Mouse (Mus musculus): ENCODE measurements around the gene Foxd3.
"Not testable (repeated sequence)": the region's sequence is repeated elsewhere in the genome, so short reads cannot be mapped to it uniquely, and the experiment has no call there.

Foxd3 gene

GRCm38 (mm10) chr4:99655937-99656604 is at the start of gene Foxd3:
Gene Foxd3 (plus strand): TSS chr4:99656299.
- DNase-seq (ENCODE audit: low read depth, low spot score) = no peak

- no peak for DNase-seq (ENCODE audit: low read depth, low spot score)
Measured at GRCm38 (mm10) chr4:99612156-99612555, 43.9 kb upstream of the Foxd3 start.

- DNase-seq (ENCODE audit: low read depth, low spot score) = peak; percentile 4
Measured at GRCm38 (mm10) chr4:99612609-99613350, 43.3 kb upstream of the Foxd3 start.

DNA sequence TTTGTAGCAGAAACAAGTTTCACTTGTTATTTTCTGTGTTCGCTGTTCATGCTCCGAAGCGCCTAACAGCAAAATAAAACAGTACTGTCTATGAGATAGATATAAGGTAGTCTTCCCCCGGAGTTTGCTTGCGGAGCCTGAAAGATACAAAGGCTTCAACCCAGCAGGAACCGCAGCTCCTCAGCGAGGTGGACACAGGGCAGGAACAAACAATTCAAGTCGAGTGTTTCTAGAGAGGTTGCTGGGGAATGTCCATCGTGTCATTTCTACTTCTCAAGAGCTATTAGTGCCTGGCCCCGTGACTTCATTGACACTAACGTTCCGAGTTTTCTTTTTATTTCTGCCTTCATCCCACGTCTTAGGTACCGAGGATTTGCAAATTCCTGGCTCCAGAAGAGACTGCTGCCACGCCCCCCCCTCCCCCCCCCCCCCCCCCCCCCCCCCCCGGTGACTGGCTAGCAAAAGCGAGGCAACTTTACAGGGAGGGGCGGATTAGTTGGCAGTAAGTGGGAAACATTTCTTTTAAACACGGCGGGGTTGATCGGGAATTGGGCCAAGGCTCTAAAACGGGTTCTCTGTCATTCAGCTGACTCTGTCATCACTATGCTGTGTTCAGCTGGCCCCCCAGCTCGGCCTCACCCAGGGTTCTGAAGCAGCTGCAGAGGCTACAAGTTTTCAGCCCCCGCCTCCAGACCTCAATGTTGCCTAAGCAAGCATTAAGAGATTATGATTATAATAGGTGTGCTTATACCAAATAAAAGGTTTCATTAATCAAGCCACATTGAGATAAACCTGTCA is 29.9 kb upstream of the Foxd3 start:
- DNase-seq (ENCODE audit: low read depth, low spot score) = no peak

- no peak for DNase-seq (ENCODE audit: low read depth, low spot score)
Measured at GRCm38 (mm10) chr4:99627057-99627456, 29.0 kb upstream of the Foxd3 start.

- no peak for DNase-seq (ENCODE audit: low read depth, low spot score)
Measured at GRCm38 (mm10) chr4:99636038-99636437, 20.1 kb upstream of the Foxd3 start.

- no peak for DNase-seq (ENCODE audit: low read depth, low spot score)
Measured at GRCm38 (mm10) chr4:99636711-99637110, 19.4 kb upstream of the Foxd3 start.

DNA sequence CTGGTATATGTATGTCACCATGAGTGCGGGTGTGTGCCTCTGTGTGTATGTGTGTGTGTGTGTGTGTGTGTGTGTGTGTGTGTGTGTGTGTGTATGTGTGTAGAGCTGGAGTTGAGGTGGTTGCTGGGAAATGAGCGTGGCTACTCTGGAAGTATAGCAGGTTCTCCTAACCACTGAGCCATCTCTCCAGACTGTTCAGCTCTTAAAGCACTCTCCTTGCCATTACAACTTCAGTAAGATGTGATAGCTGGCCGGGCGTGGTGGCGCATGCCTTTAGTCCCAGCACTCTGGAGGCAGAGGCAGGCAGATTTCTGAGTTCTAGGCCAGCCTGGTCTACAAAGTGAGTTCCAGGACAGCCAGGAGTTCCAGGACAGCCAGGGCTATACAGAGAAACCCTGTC is 15.5 kb upstream of the Foxd3 start:
- DNase-seq (ENCODE audit: low read depth, low spot score) = not testable (repeated sequence)

- no peak for DNase-seq (ENCODE audit: low read depth, low spot score)
Measured at GRCm38 (mm10) chr4:99641920-99642319, 14.2 kb upstream of the Foxd3 start.

DNA sequence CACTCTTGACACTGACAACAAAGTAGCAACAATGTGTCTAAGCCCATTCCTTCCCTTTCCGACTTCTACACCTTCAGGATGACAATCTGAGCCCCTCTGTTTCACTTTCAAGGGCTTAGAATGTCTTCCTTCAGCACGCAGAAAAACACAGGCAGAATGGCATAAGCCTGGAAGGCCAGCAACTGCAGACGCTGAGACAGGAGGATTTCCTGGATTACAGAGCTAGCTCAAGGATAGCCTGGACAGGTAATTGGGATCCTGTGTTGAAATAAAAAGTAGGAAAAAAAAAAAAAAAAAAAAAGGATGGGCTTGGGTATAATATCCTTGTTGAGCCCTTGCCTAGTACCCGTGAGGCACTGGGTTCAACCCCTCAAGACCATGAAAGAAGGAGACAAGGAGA is 10.5 kb upstream of the Foxd3 start:
- DNase-seq (ENCODE audit: low read depth, low spot score) = no peak

DNA sequence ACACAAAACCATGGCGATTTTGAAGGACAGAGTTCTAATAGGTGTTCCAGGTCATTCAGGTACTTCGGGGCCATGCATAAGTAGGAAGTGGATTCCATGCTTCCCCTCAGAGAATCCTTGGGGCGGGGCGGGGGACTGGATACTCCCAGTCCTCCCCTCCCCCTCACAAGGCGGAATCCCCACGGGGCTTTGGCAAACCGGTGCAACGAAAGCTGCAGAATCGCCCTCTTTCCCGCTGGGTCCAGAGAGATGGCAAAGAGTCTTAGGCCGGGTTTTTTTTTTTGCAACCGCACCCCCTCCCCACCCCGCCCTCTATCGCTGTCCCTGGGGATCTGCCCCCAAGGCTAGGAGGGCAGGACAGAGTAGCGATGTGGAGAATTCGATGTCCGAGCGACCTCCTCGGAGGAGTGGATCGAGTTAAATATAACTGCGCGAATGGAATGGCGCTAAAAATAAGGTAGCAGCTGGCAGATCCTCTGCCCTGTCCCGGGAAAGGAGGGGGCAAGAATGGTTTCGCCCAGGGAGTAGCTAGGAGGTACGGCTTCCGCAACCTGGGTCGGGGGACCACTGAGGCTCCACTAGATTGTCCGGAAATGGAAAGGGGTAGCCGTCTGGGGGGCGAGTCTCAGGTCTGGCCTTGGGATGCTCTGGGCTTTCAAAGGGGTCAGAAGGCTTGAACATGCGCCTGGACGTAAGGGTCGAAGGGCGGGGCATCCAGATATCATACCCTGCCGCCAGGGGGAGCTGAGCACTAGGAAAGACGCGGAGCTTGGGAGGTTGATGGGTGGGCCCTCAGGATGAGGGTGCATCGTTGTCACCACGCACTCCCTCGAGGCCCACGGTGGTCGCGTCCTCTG is 5.8 kb upstream of the Foxd3 start:
- no peak for DNase-seq (ENCODE audit: low read depth, low spot score)

- no peak for DNase-seq (ENCODE audit: low read depth, low spot score)
Measured at GRCm38 (mm10) chr4:99650945-99651690, 5.0 kb upstream of the Foxd3 start.

GRCm38 (mm10) chr4:99651823-99652450 is 4.2 kb upstream of the Foxd3 start:
- no peak for DNase-seq (ENCODE audit: low read depth, low spot score)

DNA sequence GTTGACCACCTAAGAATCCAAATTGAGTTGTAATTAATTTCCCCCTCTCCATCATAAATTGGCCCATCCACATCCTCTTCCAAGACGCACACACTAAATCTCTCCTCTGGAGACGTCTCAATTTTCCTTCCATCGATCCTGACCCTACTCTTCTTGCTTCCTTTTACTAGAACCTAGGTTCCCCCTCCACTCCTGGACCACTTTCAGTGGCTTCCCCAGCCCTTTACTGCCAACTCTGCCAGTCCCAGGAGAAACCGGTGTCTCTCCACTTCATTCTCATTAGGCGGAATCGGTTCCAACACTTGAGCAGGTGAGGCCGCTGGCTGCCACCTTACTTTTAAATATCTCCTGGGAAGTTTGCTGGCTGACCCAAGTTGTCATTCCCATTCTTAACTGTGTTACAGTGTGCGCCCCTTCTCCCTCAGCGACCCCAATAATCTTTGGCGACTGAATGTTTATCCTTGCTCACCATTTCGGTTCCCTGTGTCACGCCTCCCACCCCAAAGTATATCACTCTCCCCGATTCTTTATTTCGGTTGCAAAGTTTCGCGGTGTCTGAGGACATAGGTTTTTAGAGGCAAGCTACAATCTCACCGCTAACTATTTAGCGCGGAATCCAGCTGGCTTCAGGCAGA is 3.4 kb upstream of the Foxd3 start:
- no peak for DNase-seq (ENCODE audit: low read depth, low spot score)

GRCm38 (mm10) chr4:99653216-99653607 is 2.9 kb upstream of the Foxd3 start:
- no peak for DNase-seq (ENCODE audit: low read depth, low spot score)

- DNase-seq (ENCODE audit: low read depth, low spot score) = no peak
Measured at GRCm38 (mm10) chr4:99653608-99654221, 2.4 kb upstream of the Foxd3 start.

GRCm38 (mm10) chr4:99654621-99655296 is 1.3 kb upstream of the Foxd3 start:
- DNase-seq (ENCODE audit: low read depth, low spot score) = no peak

- DNase-seq (ENCODE audit: low read depth, low spot score) = no peak
Measured at GRCm38 (mm10) chr4:99656605-99657429, 718 bp downstream of the Foxd3 start.
